Mouse (Mus musculus) intestine, embryonic 14.5 days (tissue): ENCODE results near the gene Rab37. TPM values are rescaled to one million over a fixed set of nuclear protein-coding genes. Genes with fewer than 3 reads are reported as not detected.

Experiments used
- ATAC-seq: fragments of 200-750 bp; cut with Nextera tagmentation; replicated peaks from 2 replicates; pipeline ENCODE4 v1.8.0; 2017; ENCODE audit warnings: low read depth, moderate number of reproducible peaks, moderate TSS enrichment, moderate library complexity; ENCODE audit not compliant: low FRiP score, low TSS enrichment
- DNase-seq: peaks from one replicate; pipeline ENCODE4 v3.0.0-alpha.2; 2018; ENCODE audit warnings: low spot score
- H3K27ac ChIP-seq: fragments of 300-500 bp; sonication (generic); 2 replicates; pipeline ENCODE4 v1.5.1; 2014; ENCODE audit warnings: low read depth, mild to moderate bottlenecking, control low read depth
- H3K27me3 ChIP-seq: fragments of 300-500 bp; sonication (generic); replicated peaks from 2 replicates; pipeline ENCODE4 v1.6.1; 2014; ENCODE audit warnings: low read length, control low read depth; ENCODE audit not compliant: control insufficient read depth, insufficient read depth
- H3K36me3 ChIP-seq: fragments of 300-500 bp; sonication (generic); 2 replicates; pipeline ENCODE4 v1.6.1; 2014; ENCODE audit warnings: low read length, control low read depth; ENCODE audit not compliant: control insufficient read depth, insufficient read depth
- H3K4me1 ChIP-seq: fragments of 300-500 bp; sonication (generic); replicated peaks from 2 replicates; pipeline ENCODE4 v1.6.1; 2014; ENCODE audit warnings: low read length, control low read depth, mixed read lengths; ENCODE audit not compliant: control insufficient read depth, insufficient read depth
- H3K4me2 ChIP-seq: fragments of 300-500 bp; sonication (generic); 2 replicates; pipeline ENCODE4 v1.6.1; 2014; ENCODE audit warnings: low read length
- H3K4me3 ChIP-seq: fragments of 300-500 bp; sonication (generic); 2 replicates; pipeline ENCODE4 v1.5.1; 2014; ENCODE audit warnings: low read depth, low read length, control low read depth, mixed read lengths
- H3K9ac ChIP-seq: fragments of 300-500 bp; sonication (generic); 2 replicates; pipeline ENCODE4 v1.6.1; 2014; ENCODE audit warnings: mild to moderate bottlenecking, low read length
- H3K9me3 ChIP-seq: fragments of 300-500 bp; sonication (generic); 2 replicates; pipeline ENCODE4 v1.6.1; 2016; ENCODE audit warnings: low read length, control low read depth; ENCODE audit not compliant: control insufficient read depth
- WGBS: fragments of 180-500 bp; shearing (Covaris S2); extraction: QIAGEN DNeasy Blood & Tissue Kit; methylation state at CpG from one replicate; pipeline ENCODE4 v1.1.7; 2014; 5-methylcytosine and 5-hydroxymethylcytosine counted together
- polyA plus RNA-seq: library from polyadenylated mRNA; unstranded; fragments of >200 nt; fragmentation: Nextera tagmentation; extraction: Ambion mirVana; gene quantifications from 2 replicates; pipeline ENCODE4 v1.2.1, GENCODE M21; 2014

The Rab37 gene
- polyA plus RNA-seq, 1 experiment from 2014 or later, result 3.3 TPM

- no peak overlapping the region for H3K9ac ChIP-seq
- H3K4me3 ChIP-seq, result no peak overlapping the region
- H3K9me3 ChIP-seq, result no peaks in the 10 kb centered on the region
- 75% methylated on average over 5 of the region's 5 CpGs for WGBS
- H3K36me3 ChIP-seq, result peaks cover 4% of the 10 kb centered on the region
- H3K27ac ChIP-seq, result no peak overlapping the region
- DNase-seq, result no peak
- ATAC-seq, result no peak
- 0 out of 2 replicates have a peak, but pooled peaks cover 2% of the 10 kb centered on the region for H3K4me1 ChIP-seq
- H3K4me2 ChIP-seq, result no peak overlapping the region
- H3K27me3 ChIP-seq, result no peaks in the 10 kb centered on the region
These were observed 104.7 kb downstream of the Rab37 start for GRCm38 (mm10) chr11:115195933-115196332.

DNA sequence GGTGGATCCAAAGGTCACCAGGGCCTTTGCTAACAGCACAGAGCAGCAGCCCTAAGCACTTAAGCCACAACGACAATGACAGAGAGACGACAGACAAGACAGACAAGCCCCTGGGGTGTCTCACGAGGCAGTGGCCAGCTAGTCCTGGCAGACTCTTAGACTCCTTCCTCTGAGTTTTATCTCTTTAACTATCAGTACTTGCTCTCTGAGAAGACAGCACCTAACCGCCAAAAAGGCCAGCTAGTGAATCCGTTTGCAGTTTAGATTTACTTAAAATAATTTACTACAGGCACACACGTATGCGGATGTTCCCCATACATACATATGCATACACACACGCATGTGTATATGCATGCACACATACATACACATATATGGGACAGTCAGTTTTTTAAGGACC lies 106.3 kb downstream of the Rab37 start:
- no peaks in the 10 kb centered on the region for H3K4me1 ChIP-seq
- DNase-seq (no peak), ATAC-seq (no peak)
- peaks cover 16% of the 10 kb centered on the region for H3K36me3 ChIP-seq
- H3K9ac ChIP-seq, result no peak overlapping the region
- H3K27ac ChIP-seq, result no peak overlapping the region
- H3K27me3 ChIP-seq, result no peaks in the 10 kb centered on the region
- 73% methylated on average over 8 of the region's 8 CpGs for WGBS
- H3K9me3 ChIP-seq, result no peaks in the 10 kb centered on the region
- no peak overlapping the region for H3K4me3 ChIP-seq
- no peak overlapping the region for H3K4me2 ChIP-seq

GRCm38 (mm10) chr11:115198932-115199384 lies 107.7 kb downstream of the Rab37 start:
- no peaks in the 10 kb centered on the region for H3K27me3 ChIP-seq
- no peak overlapping the region for H3K4me2 ChIP-seq
- ATAC-seq (no peak), DNase-seq (no peak)
- no peak overlapping the region for H3K27ac ChIP-seq
- no peak overlapping the region for H3K9ac ChIP-seq
- no peaks in the 10 kb centered on the region for H3K4me1 ChIP-seq
- peaks cover 16% of the 10 kb centered on the region for H3K36me3 ChIP-seq
- 46% methylated on average over 12 of the region's 12 CpGs for WGBS
- H3K9me3 ChIP-seq, result no peaks in the 10 kb centered on the region
- no peak overlapping the region for H3K4me3 ChIP-seq

DNA sequence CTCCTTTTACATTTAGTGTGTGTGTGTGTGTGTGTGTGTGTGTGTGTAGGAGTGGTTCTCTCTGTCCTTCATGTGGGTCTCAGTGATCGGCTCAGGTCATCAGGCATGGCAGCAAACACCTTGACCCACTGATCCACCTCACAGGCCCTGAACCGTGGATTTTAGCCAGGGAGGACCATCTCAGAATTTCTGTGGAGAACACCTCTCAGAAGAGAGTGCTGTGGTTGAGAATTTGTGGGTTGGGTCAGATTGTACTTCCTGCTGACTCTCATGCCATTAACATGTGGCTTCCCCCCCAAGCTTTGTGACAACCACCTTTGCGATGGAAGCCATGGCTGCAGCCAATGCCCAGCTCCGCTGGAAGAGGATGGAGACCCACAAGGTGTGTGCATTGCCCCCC lies 109.3 kb downstream of the Rab37 start:
- Histone ChIP-seq H3K27me3 (no peaks in the 10 kb centered on the region), H3K9me3 (no peaks in the 10 kb centered on the region), H3K36me3 (peaks cover 24% of the 10 kb centered on the region), H3K27ac (no peak overlapping the region), H3K4me2 (no peak overlapping the region), H3K4me1 (no peaks in the 10 kb centered on the region), H3K9ac (no peak overlapping the region), H3K4me3 (no peak overlapping the region)
- DNase-seq (no peak), ATAC-seq (no peak)
- 94% methylated on average over 4 of the region's 4 CpGs for WGBS

- Histone ChIP-seq H3K4me1 (no peaks in the 10 kb centered on the region), H3K27me3 (no peaks in the 10 kb centered on the region), H3K9ac (no peak overlapping the region), H3K27ac (no peak overlapping the region), H3K4me2 (no peak overlapping the region), H3K36me3 (peaks cover 30% of the 10 kb centered on the region), H3K9me3 (no peaks in the 10 kb centered on the region), H3K4me3 (no peak overlapping the region)
- WGBS, result 13% methylated on average over 12 of the region's 12 CpGs
- peak; percentile 59 for ATAC-seq
- DNase-seq, result peak; percentile 92
These were observed 111.1 kb downstream of the Rab37 start for GRCm38 (mm10) chr11:115202316-115202715.

GRCm38 (mm10) chr11:115202756-115203155 lies 111.5 kb downstream of the Rab37 start:
- Histone ChIP-seq H3K9ac (no peak overlapping the region), H3K27me3 (no peaks in the 10 kb centered on the region), H3K27ac (no peak overlapping the region), H3K4me3 (no peak overlapping the region), H3K4me2 (no peak overlapping the region), H3K4me1 (no peaks in the 10 kb centered on the region), H3K9me3 (no peaks in the 10 kb centered on the region), H3K36me3 (peaks cover 31% of the 10 kb centered on the region)
- DNase-seq, result no peak
- ATAC-seq, result no peak
- WGBS, result 90% methylated on average over 9 of the region's 9 CpGs

GRCm38 (mm10) chr11:115208126-115208525 lies 116.9 kb downstream of the Rab37 start:
- no peak overlapping the region for H3K4me2 ChIP-seq
- H3K27ac ChIP-seq, result no peak overlapping the region
- H3K4me3 ChIP-seq, result no peak overlapping the region
- ATAC-seq (no peak), DNase-seq (no peak)
- H3K4me1 ChIP-seq, result no peaks in the 10 kb centered on the region
- no peaks in the 10 kb centered on the region for H3K27me3 ChIP-seq
- H3K9me3 ChIP-seq, result no peaks in the 10 kb centered on the region
- WGBS, result 71% methylated on average over 12 of the region's 12 CpGs
- no peak overlapping the region for H3K9ac ChIP-seq
- peaks cover 15% of the 10 kb centered on the region; the same call in 1 of the 2 replicates for H3K36me3 ChIP-seq

DNA sequence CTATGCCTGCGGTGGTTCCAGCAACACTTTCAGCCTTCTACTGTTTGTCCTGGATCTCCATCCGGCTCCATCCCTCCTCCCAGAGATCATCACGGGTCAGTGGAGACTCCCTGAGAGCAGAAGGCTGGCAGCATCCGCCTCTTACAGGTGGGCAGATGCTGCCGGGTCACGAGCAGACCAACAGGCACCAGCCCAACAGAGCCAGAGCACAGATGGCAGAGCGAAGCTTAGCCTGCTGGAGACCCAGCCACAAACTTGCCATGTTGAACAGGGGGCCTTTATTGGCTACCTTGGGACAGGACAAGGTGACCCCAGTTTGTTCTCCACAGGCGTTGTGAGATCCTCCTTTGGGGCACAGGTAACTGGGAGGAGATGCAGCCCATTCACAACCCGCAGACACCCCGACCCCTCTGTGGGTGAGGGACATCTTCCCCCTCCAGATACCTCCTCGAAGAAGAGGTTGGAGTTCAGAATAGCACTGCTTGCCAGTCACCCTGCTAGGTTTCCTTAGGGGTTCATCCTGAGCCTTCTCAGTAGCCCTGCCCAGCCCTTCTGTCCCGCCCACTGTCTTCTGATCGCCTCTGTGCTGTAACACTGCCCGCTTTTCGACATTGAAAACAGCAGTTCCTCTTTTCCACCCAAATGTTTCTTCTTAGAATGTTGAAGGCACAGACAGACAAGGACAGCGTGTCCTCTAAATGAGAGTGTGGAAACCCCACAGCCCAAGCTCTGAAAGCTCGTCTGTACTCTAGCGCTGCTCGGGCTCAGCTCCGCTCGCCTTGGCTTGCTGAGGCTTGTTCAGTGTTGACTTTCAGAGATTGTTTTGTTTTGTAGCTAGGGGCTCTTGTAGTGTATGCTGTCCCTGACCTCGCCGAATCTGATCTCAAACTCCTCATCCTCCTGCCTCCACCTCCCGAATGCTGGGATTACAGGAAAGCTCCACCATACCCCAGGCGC lies 117.8 kb downstream of the Rab37 start:
- Histone ChIP-seq H3K27ac (no peak overlapping the region), H3K9ac (no peak overlapping the region), H3K36me3 (peaks cover 15% of the 10 kb centered on the region; the same call in 1 of the 2 replicates), H3K4me3 (no peak overlapping the region), H3K27me3 (no peaks in the 10 kb centered on the region), H3K9me3 (no peaks in the 10 kb centered on the region), H3K4me2 (no peak overlapping the region), H3K4me1 (no peaks in the 10 kb centered on the region)
- ATAC-seq (no peak), DNase-seq (no peak)
- 80% methylated on average over 25 of the region's 25 CpGs for WGBS
